Mouse (Mus musculus) cerebellum, adult 2 months (tissue): Measurements from ENCODE around the gene Phactr2.

ENCODE experiments used
- CTCF ChIP-seq: fragments of 200-500 bp; IDR thresholded peaks from 2 replicates; pipeline ENCODE4 v1.5.1; 2011; ENCODE audit warnings: low read depth, mild to moderate bottlenecking, control low read depth, low read length, moderate library complexity, borderline replicate concordance; ENCODE audit not compliant: insufficient read depth
- POLR2A ChIP-seq: fragments of 200-500 bp; IDR thresholded peaks from 2 replicates; pipeline ENCODE4 v1.6.1; 2011; ENCODE audit warnings: low read length, control low read depth, borderline replicate concordance; ENCODE audit not compliant: insufficient read depth

DNA sequence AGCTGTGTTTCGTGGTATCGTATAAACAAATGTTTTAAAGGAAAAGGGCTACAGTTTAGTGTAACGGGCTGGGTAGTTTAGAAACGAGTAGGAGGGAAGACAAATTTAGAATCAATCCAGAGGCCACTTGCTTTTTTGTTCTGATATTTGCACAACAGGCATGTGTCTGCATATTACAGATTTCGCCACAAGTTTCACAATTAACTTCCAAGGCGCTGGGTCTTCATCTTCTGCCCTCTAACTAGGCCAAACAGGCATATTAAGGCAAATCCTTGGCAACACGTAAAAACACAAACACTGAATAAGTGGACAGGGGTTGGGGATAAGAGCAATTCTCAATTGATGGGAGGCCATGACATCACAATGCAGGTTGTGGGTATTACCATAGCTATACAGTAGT, 298.3 kb downstream of the Phactr2 start:
- no peak for TF ChIP-seq CTCF
- TF ChIP-seq POLR2A: no peak
